Mouse (Mus musculus): ENCODE measurements at regions not wholly inside any gene's neighbourhood (a gene's known extent, or its start where the extent isn't known, plus 50 kb on each side); places are given as distances from the start of the nearest gene placed in this dataset.

DNA sequence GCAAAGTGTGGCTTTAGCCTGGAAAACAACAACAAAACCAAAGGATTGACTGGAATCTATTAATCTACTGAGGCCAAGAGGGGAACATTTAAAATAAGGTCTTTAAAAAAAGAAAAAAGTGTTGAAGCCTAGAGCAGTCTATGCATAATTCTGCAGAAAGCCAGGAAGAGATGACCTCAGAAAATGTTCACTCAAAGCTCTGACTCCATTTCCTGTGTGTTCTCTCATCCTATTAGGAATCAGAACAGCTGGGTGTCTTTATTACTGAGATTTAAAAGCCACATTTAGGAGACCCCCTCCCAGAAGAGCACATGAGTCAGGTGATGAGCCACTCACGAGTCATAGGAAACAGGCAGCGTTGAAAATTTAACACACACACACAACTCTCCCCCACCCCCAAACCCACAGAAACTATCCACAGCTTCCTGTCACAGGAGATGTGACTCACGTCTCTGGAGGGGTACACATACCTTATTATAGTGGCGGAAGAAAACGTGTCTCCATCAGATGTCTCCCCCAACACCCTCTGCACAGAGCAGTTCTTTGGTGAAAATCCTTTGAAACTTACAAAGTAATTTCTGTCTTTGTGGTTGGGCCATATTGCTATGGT is 140.2 kb upstream of the Hmga2 start:
- no peak for DNase-seq (ENCODE audit: low spot score in 2 of 2)

GRCm38 (mm10) chr10:120612351-120612750 is 136.1 kb upstream of the Hmga2 start:
- no peak for DNase-seq (ENCODE audit: low spot score in 2 of 2)

DNA sequence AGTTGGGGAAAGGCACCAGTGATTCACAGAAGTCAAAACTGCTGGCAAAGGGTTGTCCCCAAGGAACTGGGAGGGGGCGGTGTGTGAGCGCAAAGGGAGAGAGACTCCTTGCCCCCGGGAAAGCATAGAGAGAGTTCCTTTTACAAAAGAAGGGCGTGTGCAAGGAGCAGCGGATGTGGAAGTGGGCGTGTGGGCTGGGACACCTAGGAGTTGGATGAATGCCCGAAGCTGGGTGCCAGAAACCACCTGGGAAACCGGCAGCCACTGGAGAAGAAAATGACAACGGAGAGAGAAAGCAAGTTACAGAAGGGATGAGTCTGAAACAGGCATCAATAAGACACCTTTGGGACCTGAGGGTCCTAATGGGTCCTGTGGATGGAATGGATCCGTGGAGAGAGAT is 133.8 kb upstream of the Hmga2 start:
- peak in 1 of 2 experiments; percentile 23 for DNase-seq (ENCODE audit: low spot score in 2 of 2)

GRCm38 (mm10) chr10:120604506-120604905 is 128.2 kb upstream of the Hmga2 start:
- DNase-seq (ENCODE audit: low spot score in 2 of 2), result no peak

DNA sequence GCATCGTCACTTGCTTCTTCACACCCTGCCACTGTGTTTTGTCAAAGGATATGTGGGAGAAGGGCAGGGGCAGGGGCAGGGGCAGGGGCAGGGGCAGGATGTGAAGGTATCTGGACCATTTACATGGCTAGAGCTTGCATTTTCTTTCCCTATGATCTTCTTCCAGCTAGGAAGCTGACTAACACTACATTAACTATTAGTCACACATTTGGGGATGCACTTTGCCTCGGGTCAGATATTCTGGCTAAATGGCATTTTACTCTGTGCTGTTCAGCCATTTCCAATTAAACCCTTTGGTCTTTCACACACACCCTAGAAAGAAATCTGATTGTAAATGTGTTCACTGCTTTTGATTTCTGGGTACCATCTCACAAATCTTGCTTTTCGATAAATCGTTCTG is 126.9 kb upstream of the Hmga2 start:
- DNase-seq (ENCODE audit: low spot score in 2 of 2), result no peak

DNA sequence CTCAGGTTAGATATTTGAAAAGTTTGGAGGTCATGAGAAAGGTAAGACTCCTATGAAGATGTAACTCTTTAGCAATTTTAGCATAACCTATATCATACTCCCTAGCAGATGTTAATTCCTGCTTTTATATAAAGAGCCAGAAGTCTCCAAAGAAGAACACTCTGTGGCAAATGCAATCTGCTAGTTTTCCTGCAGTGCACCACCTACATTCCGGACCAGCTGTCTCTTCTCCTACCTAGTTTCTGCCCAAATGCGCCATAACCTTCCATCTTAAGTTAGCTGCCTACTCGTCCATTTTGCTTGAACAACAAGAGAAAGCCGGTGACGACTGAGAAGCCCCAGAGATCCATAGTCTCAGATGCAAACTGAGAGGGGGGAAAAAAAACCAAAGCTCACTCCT is 124.5 kb upstream of the Hmga2 start:
- no peak for DNase-seq (ENCODE audit: low spot score in 2 of 2)

DNA sequence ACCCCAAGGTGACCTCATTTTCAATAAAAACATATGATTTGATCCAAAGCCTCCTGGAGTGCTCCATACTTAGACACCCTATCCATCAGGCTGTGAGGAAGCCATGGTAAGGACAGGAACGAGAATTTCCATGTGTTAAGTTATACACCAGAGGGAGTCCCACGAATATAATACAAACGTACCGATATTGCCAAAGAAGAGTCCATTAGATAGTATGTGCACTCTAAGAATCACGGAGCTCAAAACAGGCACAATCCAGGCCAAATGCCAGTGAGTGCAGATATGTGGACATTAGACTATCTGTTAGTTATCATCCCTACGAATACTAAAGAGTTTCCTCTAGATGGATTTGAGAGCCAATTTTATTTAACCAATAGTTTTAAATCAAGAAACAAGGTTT is 123.3 kb upstream of the Hmga2 start:
- DNase-seq (ENCODE audit: low spot score in 2 of 2), result no peak

GRCm38 (mm10) chr10:120597320-120597887 is 121.1 kb upstream of the Hmga2 start:
- DNase-seq (ENCODE audit: low spot score in 2 of 2), result no peak

- DNase-seq (ENCODE audit: low spot score in 2 of 2), result no peak
Observed at GRCm38 (mm10) chr10:120595145-120595544, 118.9 kb upstream of the Hmga2 start.

GRCm38 (mm10) chr10:120593876-120594275 is 117.6 kb upstream of the Hmga2 start:
- no peak for DNase-seq (ENCODE audit: low spot score in 2 of 2)

DNA sequence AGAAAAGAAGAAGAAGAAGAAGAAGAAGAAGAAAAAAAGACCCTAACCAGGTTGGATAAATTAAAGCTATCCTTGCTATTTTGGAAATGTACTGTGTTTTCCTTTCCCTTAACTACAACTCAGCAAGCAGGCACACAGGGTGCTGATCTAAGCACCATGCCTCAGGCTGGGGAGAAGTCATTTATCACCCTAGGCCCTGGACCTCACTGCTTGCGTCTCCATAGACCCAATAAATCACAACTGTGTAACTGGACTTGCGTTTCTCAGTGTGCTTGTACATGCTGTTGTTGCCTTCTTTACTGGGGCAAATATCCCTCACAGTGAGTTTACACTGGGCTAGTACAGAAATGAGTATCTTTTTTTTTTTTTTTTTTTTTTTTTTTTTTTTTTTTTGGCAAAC is 113.4 kb upstream of the Hmga2 start:
- DNase-seq (ENCODE audit: low spot score in 2 of 2), result no peak

DNA sequence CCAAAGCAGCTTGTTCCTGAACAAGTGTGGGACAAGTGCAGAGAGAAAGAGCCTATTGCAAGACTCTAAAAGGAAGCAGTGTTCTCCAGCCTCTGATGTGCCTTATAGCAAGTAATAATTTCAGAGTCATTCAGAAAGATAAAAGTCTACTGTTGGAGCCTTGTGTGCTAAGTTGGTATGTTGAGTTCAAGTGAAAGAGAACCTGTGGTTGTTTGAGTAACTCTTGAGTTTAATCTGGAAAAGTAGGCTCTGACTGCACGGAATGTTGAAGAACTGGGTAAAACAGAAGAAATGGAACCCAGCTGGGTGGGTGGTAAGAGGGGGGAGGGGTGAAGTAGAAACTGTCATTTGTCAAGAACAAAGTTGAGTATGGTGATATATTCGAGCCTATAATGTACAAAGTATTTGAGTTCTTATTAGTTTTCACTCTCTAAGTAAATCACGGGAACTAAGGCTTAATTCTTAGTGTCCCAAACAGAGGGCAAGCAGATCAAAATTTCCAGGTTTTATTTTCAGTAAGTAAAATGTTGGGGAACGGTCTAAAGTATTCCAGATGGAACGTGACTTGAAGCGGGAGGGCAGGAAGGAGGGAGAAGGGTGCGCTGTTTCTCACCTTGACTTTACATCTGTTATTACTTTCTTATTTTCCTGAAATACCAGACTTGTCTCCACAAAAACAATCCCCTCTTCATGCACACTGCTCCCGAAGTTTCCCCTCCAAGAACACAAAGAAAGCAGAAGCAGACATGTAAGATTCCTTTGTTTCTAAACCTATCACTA is 111.8 kb upstream of the Hmga2 start:
- DNase-seq (ENCODE audit: low spot score in 2 of 2), result no peak

DNA sequence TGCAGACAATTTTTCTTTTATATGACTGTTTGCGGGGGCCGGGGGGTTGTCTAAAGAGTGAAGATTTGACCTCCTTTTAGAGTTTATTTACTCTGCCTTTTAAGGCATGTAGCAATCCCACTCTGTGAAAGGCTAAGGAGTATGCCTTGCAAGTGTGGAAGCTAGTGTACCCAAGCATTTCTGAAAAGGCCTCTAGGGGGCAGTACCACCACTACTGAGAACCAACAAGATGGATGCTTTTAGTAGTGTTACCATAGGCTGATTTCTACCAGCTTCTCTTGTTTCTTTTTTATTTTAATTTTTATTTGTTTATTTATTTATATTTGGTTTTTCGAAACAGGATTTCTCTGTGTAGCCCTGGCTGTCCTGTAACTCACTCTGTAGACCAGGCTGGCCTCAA is 110.9 kb upstream of the Hmga2 start:
- peak in 1 of 2 experiments; percentile 29 for DNase-seq (ENCODE audit: low spot score in 2 of 2)

DNA sequence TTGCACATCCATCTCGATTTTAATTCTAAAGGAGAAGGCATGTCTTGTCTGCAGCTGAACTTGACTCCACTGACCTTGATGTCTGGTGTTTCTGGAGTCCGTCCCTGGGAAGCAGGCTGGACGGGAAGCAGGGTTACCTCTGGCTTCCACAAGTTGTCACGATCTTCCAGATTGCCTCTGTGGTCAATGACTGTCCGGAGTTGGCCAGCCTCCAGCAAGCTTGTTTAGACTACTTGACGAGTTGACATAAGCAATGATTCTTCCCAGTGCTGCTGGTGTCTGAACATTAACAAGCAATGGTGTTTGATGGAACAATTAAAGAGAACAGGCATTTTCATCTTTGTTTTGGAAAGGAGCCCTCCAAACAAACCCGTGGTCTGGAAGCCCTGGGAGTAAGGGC is 106.2 kb upstream of the Hmga2 start:
- DNase-seq (ENCODE audit: low spot score in 2 of 2), result peak in 1 of 2 experiments; percentile 25

DNA sequence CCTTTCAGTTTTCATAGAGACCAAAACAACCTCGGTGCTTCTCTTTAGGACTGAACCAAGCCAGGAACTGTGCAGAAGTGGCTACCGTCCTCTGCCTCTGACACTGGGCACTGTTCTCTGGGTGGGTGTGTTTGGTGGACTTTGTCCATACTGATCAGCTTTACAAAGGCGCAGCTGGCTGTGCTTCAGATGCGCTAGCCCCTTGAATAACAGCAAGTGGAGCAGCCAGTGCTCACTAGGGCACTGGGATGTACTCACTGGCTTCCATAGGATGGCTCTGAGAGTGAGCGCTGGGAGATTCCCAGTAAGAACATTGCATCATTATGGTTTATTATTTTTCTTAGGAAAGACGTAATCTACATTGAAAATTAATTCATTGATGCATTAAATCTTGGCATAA is 105.3 kb upstream of the Hmga2 start:
- peak in 1 of 2 experiments; percentile 26 for DNase-seq (ENCODE audit: low spot score in 2 of 2)

DNA sequence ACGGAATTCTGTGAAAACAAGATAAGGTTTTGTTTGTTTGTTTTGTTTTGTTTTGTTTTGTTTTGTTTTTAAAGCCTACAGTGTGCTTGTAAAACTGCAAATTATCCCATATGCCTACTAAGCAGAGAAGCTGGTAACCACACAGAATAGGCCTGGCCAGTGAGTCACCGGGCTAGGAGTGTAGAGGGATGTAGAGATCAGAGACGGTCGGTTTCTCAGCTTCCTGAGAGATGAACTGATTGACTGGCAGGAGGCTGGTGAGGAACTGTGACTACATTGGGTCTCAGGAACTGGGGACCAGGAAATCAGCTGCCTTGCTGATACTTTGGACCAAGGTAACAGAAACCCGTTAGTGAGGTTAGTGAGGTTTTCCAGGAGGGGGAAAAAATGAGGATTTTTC is 100.6 kb upstream of the Hmga2 start:
- no peak for DNase-seq (ENCODE audit: low spot score in 2 of 2)

DNA sequence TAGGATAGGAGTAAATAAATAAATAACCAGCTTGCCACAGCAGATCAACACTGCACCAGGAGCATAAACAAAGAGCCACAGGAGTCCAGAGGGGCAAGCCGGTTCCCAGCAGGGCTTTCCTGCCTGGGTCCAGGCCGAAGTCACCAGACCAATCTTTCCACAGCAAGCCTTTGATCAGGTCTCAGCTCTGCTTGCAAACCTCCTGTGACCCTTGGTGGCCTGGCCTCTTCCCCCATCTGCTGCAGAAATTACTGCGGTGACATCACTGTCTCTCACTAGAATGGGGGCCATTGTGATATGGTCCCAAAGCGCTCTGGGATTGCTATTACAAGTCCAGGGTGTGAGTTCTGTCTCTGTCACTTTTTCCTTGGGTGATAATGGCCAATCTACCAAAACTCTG is 99.9 kb upstream of the Hmga2 start:
- DNase-seq (ENCODE audit: low spot score in 2 of 2), result no peak

DNA sequence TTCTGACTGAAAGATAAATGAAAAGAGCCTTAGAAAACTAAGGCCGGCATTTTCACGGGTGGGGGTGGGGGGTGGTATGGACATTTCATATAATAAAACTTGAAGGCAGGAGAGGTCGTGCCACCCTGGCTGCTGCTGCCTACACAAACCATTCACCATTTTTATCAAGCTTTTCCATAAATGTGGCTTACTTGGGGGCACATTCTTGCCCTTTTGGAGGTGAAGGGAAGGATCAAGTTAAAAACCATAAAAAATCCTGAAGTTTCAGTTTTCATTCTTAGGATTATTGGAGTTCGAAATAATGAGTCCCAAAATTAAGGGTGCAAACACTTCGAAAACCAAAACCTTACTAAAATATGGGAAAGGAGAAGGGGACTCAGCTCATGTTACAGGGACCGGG is 95.1 kb upstream of the Hmga2 start:
- no peak for DNase-seq (ENCODE audit: low spot score in 2 of 2)

- no peak for DNase-seq (ENCODE audit: low spot score in 2 of 2)
Observed at GRCm38 (mm10) chr10:120565992-120566391, 89.7 kb upstream of the Hmga2 start.

DNA sequence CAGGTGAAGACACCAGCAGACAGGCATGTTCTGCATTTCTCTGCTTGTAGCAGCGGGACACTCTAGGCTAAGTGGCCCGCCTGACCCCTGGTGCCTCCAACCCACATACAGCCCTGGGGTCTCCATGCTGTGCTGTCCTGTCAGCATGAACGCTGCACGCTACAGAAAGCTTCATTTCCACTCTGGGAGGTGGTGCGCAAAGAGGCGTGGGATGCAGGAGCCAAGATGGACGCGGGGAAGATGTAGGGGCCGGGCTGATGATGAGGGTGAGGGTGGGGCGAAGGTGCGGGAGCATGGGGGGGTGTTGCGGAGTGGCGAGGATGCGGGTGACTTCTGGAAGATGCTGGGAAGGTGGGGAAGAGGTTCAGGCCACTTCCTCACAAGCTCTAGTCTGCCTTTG is 88.6 kb upstream of the Hmga2 start:
- DNase-seq (ENCODE audit: low spot score in 2 of 2), result no peak

DNA sequence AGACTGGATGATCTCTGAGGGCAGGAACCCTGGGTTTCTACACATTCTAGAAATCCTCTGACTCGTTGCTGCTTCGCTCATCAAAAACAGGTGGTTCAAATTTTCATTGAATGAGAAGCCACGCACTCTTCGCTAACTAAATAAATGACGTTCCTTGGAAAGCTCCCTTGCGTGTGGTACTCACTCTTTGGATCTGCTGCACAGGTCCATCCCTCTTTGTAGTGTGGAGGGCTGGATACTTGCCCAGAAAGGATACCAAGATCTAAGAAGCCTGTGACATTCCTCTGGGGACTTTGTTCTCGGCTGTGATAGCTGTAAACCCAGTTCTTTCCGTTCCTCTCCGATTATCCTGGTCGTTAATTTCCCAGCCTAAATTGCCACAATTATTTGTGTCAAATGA is 87.7 kb upstream of the Hmga2 start:
- no peak for DNase-seq (ENCODE audit: low spot score in 2 of 2)

DNA sequence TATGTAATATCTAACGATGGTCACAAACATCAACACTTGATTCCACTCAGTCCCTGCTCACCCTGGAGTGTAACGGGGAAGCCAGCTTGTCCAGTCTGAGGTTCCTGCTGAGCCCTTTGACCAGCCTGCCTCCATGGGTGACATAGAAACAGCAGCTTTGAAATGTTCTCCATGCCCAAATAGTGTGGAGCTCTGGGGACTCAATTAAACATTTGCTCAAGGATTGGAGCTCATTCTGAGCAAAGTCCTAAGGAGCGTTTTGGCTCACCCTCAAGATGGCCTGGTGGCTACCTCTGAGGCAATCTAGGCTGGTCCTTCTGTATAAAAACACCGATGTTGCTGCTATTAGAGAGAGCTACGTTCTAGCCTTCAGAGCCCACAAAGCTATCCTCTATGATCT is 85.6 kb upstream of the Hmga2 start:
- no peak for DNase-seq (ENCODE audit: low spot score in 2 of 2)

- no peak for DNase-seq (ENCODE audit: low spot score in 2 of 2)
Observed at GRCm38 (mm10) chr10:120557850-120558447, 81.7 kb upstream of the Hmga2 start.
